Mouse (Mus musculus): Measurements from ENCODE around the gene Abcb5. TPM values are rescaled to one million over a fixed set of nuclear protein-coding genes. Genes with fewer than 3 reads are reported as not detected.

Gene Abcb5
- total RNA-seq, 4 experiments from 2014 or later: not detected

GRCm38 (mm10) chr12:118848496-118849202 lies 117.6 kb downstream of the Abcb5 start:
- no peak for DNase-seq (ENCODE audit: low spot score)

- no peak for DNase-seq (ENCODE audit: low spot score)
Measured at GRCm38 (mm10) chr12:118847861-118848495, 118.2 kb downstream of the Abcb5 start.

GRCm38 (mm10) chr12:118847381-118847780 lies 118.8 kb downstream of the Abcb5 start:
- DNase-seq (ENCODE audit: low spot score): no peak

- no peak for DNase-seq (ENCODE audit: low spot score)
Measured at GRCm38 (mm10) chr12:118846649-118847321, 119.4 kb downstream of the Abcb5 start.

- no peak for DNase-seq (ENCODE audit: low spot score)
Measured at GRCm38 (mm10) chr12:118846221-118846620, 120.0 kb downstream of the Abcb5 start, which contains the start of gene Sp8. Gene Sp8 (plus strand): TSS chr12:118846329.

GRCm38 (mm10) chr12:118845351-118845750 lies 120.9 kb downstream of the Abcb5 start:
- no peak for DNase-seq (ENCODE audit: low spot score)

DNA sequence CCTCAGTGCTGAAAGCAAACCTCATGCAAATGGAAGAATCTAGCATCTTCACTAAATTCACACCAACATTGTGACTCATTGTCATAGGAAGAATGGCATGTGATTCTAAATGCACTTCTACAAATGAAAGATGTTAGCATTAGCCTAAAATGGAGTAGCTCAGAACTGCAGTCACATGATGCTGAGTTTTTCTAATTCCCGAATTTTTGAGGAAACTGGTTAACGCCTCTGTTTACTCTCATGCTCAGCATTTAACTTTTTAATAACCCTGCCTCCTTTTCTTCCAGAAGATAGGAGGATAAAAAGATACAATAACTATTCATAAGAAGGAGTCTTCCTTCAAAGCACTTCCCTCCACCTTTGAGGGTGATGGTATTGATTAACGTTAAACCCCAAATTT lies 121.4 kb downstream of the Abcb5 start:
- DNase-seq (ENCODE audit: low spot score): no peak

- DNase-seq (ENCODE audit: low spot score): no peak
Measured at GRCm38 (mm10) chr12:118844111-118844510, 122.1 kb downstream of the Abcb5 start.

GRCm38 (mm10) chr12:118842671-118843411 lies 123.4 kb downstream of the Abcb5 start:
- no peak for DNase-seq (ENCODE audit: low spot score)

DNA sequence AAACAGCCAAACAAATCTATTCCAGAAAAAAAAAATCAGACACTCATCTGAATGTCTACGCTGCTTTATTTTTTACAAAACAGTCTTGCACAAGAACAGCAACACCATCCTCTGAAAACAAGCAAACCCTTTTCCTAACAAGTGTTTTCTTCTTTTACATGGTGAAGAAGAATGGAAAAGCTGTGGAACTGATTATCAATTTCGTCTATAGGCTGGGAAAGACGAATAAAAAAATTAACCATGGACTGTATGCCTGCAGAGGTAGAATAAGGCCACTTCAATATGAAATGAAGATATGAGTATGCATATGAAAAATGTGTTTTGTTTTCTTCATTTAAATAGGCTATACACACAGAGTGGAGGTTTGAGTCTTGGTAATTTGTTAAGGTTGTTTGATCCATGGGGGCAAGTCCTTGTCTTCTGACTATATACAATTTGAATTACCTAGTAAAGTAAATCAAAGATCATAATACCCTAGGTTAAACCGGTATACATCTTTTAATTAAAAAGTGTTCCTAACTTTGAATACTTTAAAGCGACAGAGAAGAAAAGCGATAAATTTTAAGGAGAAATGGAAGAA lies 124.2 kb downstream of the Abcb5 start:
- DNase-seq (ENCODE audit: low spot score): no peak

DNA sequence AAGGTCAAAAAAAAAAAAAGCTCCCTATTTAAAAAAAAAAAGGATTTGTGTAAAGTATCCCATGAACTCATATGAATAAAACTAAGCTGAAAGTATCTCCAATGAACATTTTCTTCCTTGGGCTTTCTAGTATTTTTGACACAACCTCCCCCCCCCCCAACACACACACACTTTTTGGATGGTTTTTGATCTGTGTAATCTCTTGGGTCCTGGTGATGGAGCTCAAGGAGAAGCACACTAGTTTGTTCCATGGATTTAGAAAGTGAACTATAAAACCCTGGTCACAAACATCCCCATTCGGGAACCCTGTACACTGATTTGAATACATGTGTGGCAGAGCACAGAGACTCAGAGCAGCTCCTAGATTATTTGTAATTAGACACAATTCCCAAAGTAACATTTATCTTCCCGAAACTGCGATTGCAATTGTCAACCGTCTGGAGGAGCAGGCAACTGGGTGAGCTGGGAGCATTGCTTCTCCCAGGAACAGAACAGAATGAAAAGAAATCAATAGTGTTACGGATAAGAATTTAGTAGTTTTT lies 124.8 kb downstream of the Abcb5 start:
- DNase-seq (ENCODE audit: low spot score): no peak

DNA sequence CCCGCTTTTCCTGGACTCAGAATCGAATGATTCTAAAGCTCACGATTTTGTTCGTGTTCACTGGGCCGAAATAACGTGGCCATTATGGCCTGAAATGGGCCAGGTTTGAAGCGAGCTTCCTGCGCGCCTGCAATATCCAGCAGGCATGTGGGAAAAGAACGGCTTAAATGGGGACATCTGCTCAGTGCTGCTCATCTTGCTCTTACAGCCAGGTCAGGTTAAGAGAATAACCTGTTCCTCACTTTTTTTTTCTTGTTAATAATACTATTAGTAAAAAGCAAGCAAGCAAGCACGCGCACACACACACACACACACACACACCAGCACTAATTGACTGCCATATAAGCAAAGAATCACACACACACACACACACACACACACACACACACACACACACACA lies 125.4 kb downstream of the Abcb5 start:
- no peak for DNase-seq (ENCODE audit: low spot score)

DNA sequence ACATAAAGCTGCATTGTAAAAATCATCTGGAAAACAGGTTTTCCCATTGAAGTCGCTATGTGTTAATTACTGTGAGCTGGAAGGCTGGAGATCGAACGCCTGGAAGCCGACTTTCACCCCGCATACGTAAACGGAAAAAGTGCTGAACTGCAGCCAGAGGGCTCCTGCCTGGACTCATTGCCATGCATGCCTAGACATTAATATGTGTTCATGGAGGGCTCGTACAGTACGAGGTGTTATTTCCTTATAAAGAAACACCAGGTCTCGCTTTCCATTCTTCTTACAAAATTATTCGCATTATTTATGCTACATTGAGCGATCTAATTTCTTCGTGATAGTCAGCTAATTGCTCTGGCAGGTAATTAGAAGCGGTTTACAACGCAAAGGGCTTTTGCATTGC lies 125.9 kb downstream of the Abcb5 start:
- DNase-seq (ENCODE audit: low spot score): no peak

DNA sequence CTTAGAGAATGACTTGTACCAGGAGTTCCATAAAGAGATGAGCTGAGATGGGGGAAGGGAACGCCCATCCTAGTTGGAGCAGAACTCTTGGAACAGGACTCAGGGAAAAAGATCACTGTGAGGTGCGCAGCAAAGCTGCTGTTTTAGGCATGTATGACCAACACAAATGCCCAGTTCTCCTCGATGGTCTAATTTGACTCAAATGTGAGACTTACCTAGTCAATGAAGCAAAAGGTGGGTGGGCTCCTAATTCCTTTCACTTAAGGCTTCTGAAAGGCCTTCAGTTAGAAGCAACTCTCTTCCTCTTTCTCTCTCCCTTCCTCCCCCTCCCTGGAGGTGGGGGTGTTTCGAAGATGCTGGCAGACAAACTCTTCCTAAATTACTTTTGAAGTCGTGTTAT lies 126.8 kb downstream of the Abcb5 start:
- DNase-seq (ENCODE audit: low spot score): no peak

DNA sequence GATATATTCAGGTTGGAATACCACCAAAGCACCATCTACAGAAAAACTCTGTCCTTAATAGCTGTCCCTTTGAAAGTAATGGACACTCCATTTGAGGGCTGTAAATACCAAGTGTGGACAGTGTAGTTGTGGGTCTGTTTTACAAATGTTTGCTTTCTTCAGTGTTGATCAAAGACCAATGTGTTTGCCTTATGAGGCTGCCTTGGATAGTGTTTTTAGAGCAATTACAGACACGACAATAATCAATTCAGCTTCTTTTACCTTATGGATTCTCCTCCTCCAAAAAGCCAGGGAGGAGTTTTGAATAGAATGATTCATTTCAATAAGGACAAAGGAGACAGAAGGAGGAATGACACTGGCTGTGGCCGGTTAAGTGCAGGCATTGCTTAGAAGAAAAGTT lies 128.0 kb downstream of the Abcb5 start:
- no peak for DNase-seq (ENCODE audit: low spot score)

- no peak for DNase-seq (ENCODE audit: low spot score)
Measured at GRCm38 (mm10) chr12:118837361-118837760, 128.9 kb downstream of the Abcb5 start.

DNA sequence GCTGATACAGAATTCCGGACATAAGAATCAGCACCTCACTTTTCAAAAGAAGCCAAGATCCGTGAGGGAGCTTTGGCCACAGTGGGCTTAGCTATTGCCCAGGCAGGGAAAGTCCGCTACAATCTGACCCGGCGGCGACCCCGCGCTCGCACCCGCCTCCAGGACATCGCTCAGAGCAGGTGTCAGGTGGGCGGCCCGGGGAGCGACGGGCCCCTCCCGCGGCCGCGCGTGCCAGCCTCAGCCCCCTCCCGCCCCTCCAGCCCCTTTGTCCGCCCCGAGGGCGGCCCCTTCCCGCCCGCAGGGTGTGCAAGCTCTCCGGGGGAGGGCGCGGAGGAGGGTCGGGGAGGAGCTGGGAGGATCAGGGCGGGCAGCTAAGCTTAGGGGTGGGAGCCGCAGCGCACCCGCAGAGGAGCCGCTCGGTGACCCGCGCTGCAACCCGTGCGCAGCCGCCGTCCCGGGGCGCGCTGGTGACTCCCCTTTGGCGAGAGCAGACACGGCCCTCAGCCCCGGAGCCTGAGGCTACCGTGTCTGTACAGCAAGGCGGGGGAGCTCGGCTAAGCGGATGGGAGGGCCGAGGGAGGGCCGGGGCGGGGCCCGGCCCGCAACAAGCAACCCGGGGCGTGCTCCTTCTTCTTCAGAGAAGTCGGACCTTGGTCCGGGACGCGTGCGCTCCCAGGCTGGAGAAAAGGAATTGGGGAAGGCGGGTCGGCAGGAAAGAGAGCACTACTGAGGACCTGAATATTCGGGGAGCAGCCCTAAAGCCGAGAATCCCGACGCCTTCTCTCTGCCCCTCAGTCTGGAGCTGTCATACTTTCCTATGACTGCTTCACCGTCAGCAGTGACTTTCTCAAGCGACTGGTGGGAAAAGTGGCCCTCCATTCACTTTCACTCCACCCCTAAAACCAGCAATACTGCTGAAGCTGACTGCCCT lies 129.5 kb downstream of the Abcb5 start:
- no peak for DNase-seq (ENCODE audit: low spot score)

DNA sequence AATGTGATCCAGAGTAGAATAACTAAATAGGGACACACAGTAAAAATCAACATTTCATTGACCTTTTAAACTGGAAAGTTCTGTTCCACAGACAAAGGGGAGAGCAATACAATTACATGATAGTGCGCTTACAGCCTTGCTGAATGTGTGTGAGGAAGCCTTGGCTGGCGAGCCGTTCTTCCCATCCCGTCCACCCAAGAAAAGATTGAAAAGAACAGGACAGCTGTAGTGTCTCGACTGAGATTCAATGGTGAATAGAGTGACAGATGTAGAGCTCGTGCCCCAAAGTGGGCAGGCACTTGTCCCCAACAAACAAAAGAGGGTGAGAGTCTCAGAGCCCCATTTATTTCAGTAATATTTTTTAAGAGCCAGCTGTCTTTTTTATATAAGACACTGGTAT lies 136.3 kb downstream of the Abcb5 start:
- DNase-seq (ENCODE audit: low spot score): no peak

Measured in heart, adult 8-10 months (tissue).